Mouse (Mus musculus) MEL (cell line): ENCODE data around the gene Gm5136. TPM values are rescaled to one million over a fixed set of nuclear protein-coding genes. Genes with fewer than 3 reads are reported as not detected.

Experiments
- DNase-seq: peaks from one replicate; pipeline ENCODE4 v3.0.0; 2011; ENCODE audit warnings: low read depth, low spot score
- H3K27ac ChIP-seq: 2 replicates; pipeline ENCODE4 v1.5.1; 2012; ENCODE audit warnings: low read depth, mild to moderate bottlenecking, control low read depth, low read length, moderate library complexity; ENCODE audit not compliant: control insufficient read depth
- H3K27me3 ChIP-seq, 2 experiments: fragments of 150-350 bp in 1 of 2; sonication (generic) in 1 of 2; 2 replicates each; pipeline ENCODE4 v1.6.1; 2012; ENCODE audit warnings: low read length in 2 of 2, mild to moderate bottlenecking in 2 of 2, improper control_type of control experiment in 1 of 2, moderate library complexity in 1 of 2; ENCODE audit not compliant: insufficient read depth in 2 of 2, control insufficient read depth in 1 of 2
- H3K36me3 ChIP-seq, 2 experiments: 2 replicates each; pipeline ENCODE4 v1.6.1; 2012 to 2014; ENCODE audit warnings: low read length in 2 of 2, improper control_type of control experiment in 1 of 2, inconsistent platforms in 1 of 2, mild to moderate bottlenecking in 1 of 2; ENCODE audit not compliant: insufficient read depth in 2 of 2, control insufficient read depth in 1 of 2
- H3K4me1 ChIP-seq, 2 experiments: fragments of 150-350 bp in 1 of 2; sonication (generic) in 1 of 2; 2 replicates each; pipeline ENCODE4 v1.6.1; 2012; ENCODE audit warnings: low read length in 2 of 2, improper control_type of control experiment in 1 of 2, mild to moderate bottlenecking in 1 of 2; ENCODE audit not compliant: insufficient read depth in 2 of 2, control insufficient read depth in 1 of 2
- H3K4me3 ChIP-seq, 2 experiments: fragments of 150-350 bp in 1 of 2; sonication (generic) in 1 of 2; 2 replicates each; pipeline ENCODE4 v1.5.1; 2012; ENCODE audit warnings: low read depth in 2 of 2, low read length in 2 of 2, mild to moderate bottlenecking in 2 of 2, moderate library complexity in 2 of 2, control low read depth in 1 of 2, improper control_type of control experiment in 1 of 2; ENCODE audit not compliant: control insufficient read depth in 1 of 2, insufficient read depth in 1 of 2
- H3K79me2 ChIP-seq: 2 replicates; pipeline ENCODE4 v1.6.1; 2012; ENCODE audit warnings: mild to moderate bottlenecking, low read length, moderate library complexity; ENCODE audit not compliant: control insufficient read depth, poor library complexity, insufficient read depth
- H3K9ac ChIP-seq: 2 replicates; pipeline ENCODE4 v1.6.1; 2012; ENCODE audit warnings: low read depth, mild to moderate bottlenecking, control low read depth, low read length, moderate library complexity; ENCODE audit not compliant: control insufficient read depth, poor library complexity, severe bottlenecking
- H3K9me3 ChIP-seq: fragments of 150-350 bp; sonication (generic); replicated peaks from 2 replicates; pipeline ENCODE4 v1.6.1; 2012; ENCODE audit warnings: mild to moderate bottlenecking, low read length, improper control_type of control experiment, moderate library complexity; ENCODE audit not compliant: insufficient read depth
- BHLHE40 ChIP-seq: IDR thresholded peaks from 2 replicates; pipeline ENCODE4 v1.6.1; 2012; ENCODE audit warnings: low read depth, mild to moderate bottlenecking, inconsistent platforms, low read length, improper control_type of control experiment, borderline replicate concordance
- CHD1 ChIP-seq: IDR thresholded peaks from 2 replicates; pipeline ENCODE4 v1.6.1; 2012; ENCODE audit warnings: low read depth, mild to moderate bottlenecking, inconsistent platforms, low read length, improper control_type of control experiment
- CTCF ChIP-seq, 3 experiments: IDR thresholded peaks in 2 of 3; conservative IDR thresholded peaks in 1 of 3; 2 replicates each; pipeline ENCODE4 v1.5.1; 2011 to 2012; ENCODE audit warnings: low read length in 3 of 3, low read depth in 2 of 3, mild to moderate bottlenecking in 2 of 3, improper control_type of control experiment in 1 of 3, inconsistent platforms in 1 of 3, mixed read lengths in 1 of 3, moderate library complexity in 1 of 3; ENCODE audit not compliant: control insufficient read depth in 1 of 3, insufficient read depth in 1 of 3, poor library complexity in 1 of 3, severe bottlenecking in 1 of 3
- E2F4 ChIP-seq: IDR thresholded peaks from 2 replicates; pipeline ENCODE4 v1.6.1; 2011; ENCODE audit warnings: low read depth, low read length, improper control_type of control experiment, borderline replicate concordance
- ELF1 ChIP-seq: IDR thresholded peaks from 2 replicates; pipeline ENCODE4 v1.6.1; 2014; ENCODE audit warnings: low read depth, mild to moderate bottlenecking, inconsistent platforms, low read length, improper control_type of control experiment, moderate library complexity
- GABPA ChIP-seq: IDR thresholded peaks from 2 replicates; pipeline ENCODE4 v1.6.1; 2012; ENCODE audit warnings: low read depth, mild to moderate bottlenecking, inconsistent platforms, low read length, improper control_type of control experiment, moderate library complexity
- HCFC1 ChIP-seq: IDR thresholded peaks from 2 replicates; pipeline ENCODE4 v1.6.1; 2012; ENCODE audit warnings: low read depth, mild to moderate bottlenecking, inconsistent platforms, low read length, improper control_type of control experiment, moderate library complexity
- KAT2A ChIP-seq: conservative IDR thresholded peaks from 2 replicates; pipeline ENCODE4 v1.6.1; 2012; ENCODE audit warnings: low read depth, low read length, improper control_type of control experiment, inconsistent platforms
- MAFK ChIP-seq: IDR thresholded peaks from 2 replicates; pipeline ENCODE4 v1.6.1; 2011; ENCODE audit warnings: low read depth, mild to moderate bottlenecking, low read length, improper control_type of control experiment, borderline replicate concordance
- MAX ChIP-seq: IDR thresholded peaks from 2 replicates; pipeline ENCODE4 v1.6.1; 2011; ENCODE audit warnings: low read length, improper control_type of control experiment
- MAZ ChIP-seq: IDR thresholded peaks from 2 replicates; pipeline ENCODE4 v1.6.1; 2012; ENCODE audit warnings: low read depth, mild to moderate bottlenecking, inconsistent platforms, low read length, improper control_type of control experiment
- MEF2A ChIP-seq: IDR thresholded peaks from 2 replicates; pipeline ENCODE4 v1.6.1; 2014; ENCODE audit warnings: low read depth, mild to moderate bottlenecking, inconsistent platforms, low read length, improper control_type of control experiment; ENCODE audit not compliant: poor library complexity, insufficient replicate concordance, severe bottlenecking; ENCODE audit errors: extremely low read depth
- MXI1 ChIP-seq: IDR thresholded peaks from 2 replicates; pipeline ENCODE4 v1.6.1; 2011; ENCODE audit warnings: mild to moderate bottlenecking, low read depth, low read length, improper control_type of control experiment
- MYC ChIP-seq: IDR thresholded peaks from 2 replicates; pipeline ENCODE4 v1.6.1; 2011; ENCODE audit warnings: low read depth, mild to moderate bottlenecking, low read length, improper control_type of control experiment, moderate library complexity
- NELFE ChIP-seq: IDR thresholded peaks from 2 replicates; pipeline ENCODE4 v1.6.1; 2011; ENCODE audit warnings: low read depth, low read length, improper control_type of control experiment
- POLR2AphosphoS2 ChIP-seq: IDR thresholded peaks from 2 replicates; pipeline ENCODE4 v1.6.1; 2011; ENCODE audit warnings: low read length, improper control_type of control experiment
- SIN3A ChIP-seq: IDR thresholded peaks from 2 replicates; pipeline ENCODE4 v1.6.1; 2012; ENCODE audit warnings: low read length, improper control_type of control experiment, inconsistent platforms
- TCF12 ChIP-seq: IDR thresholded peaks from 2 replicates; pipeline ENCODE4 v1.6.1; 2014; ENCODE audit warnings: low read depth, mild to moderate bottlenecking, inconsistent platforms, low read length, improper control_type of control experiment, moderate library complexity
- USF1 ChIP-seq: IDR thresholded peaks from 2 replicates; pipeline ENCODE4 v1.6.1; 2014; ENCODE audit warnings: low read depth, mild to moderate bottlenecking, inconsistent platforms, low read length, improper control_type of control experiment, moderate library complexity
- ZC3H11A ChIP-seq: IDR thresholded peaks from 2 replicates; pipeline ENCODE4 v1.6.1; 2012; ENCODE audit warnings: low read depth, mild to moderate bottlenecking, inconsistent platforms, low read length, improper control_type of control experiment
- ZKSCAN1 ChIP-seq: IDR thresholded peaks from 2 replicates; pipeline ENCODE4 v1.6.1; 2012; ENCODE audit warnings: low read depth, mild to moderate bottlenecking, inconsistent platforms, low read length, improper control_type of control experiment, moderate library complexity
- ZNF384 ChIP-seq: IDR thresholded peaks from 2 replicates; pipeline ENCODE4 v1.6.1; 2012; ENCODE audit warnings: low read depth, mild to moderate bottlenecking, inconsistent platforms, low read length, improper control_type of control experiment
- polyA plus RNA-seq, 2 experiments: library from polyadenylated mRNA; stranded (reverse) in 1 of 2; unstranded in 1 of 2; fragments of >175 nt in 1 of 2; fragments of >200 nt in 1 of 2; gene quantifications; 2 replicates each; pipeline versions ENCODE4 v1.2.1 to v1.2.4; 2012; ENCODE audit warnings: low replicate concordance in 2 of 2, low read depth in 1 of 2; ENCODE audit not compliant: insufficient read length in 2 of 2, insufficient read depth in 1 of 2, missing spikeins in 1 of 2
- total RNA-seq: library from RNA; depleted of rRNA; stranded (reverse); fragments of 300-350 nt; gene quantifications from 2 replicates; pipeline ENCODE4 v1.2.3, GENCODE M21; 2012

The Gm5136 gene
- total and polyA plus RNA-seq, 3 experiments, result not detected

DNA sequence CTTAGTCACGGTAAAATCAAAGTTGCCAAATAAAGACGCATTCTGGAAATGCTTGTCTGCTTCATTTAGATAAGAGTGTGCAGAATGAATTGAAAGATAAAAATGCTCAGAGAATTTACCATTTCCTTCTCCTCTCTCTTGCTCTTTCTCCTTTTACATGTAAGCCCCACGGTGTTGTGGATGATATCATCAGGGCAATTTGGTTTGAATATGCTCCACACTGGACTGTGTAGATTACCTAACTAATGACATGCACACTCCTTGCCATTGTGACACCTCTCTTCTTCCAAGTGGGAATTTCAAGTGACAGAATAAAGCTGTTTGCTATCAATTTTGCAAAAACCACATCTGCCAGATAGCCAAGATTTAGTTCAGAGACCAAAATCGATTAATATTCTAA lies 13.3 kb downstream of the Gm5136 start:
- no peaks in the 10 kb centered on the region for H3K36me3 ChIP-seq
- H3K4me3 ChIP-seq, result no peak overlapping the region
- no peaks in the 10 kb centered on the region for H3K4me1 ChIP-seq
- H3K9ac ChIP-seq, result no peak overlapping the region
- H3K27me3 ChIP-seq, result no peaks in the 10 kb centered on the region; a peak in 1 of 4 replicates
- H3K9me3 ChIP-seq, result no peaks in the 10 kb centered on the region
- TF ChIP-seq ZNF384, result no peak
- TF ChIP-seq KAT2A, result no peak
- TF ChIP-seq TCF12, result no peak
- TF ChIP-seq MAFK, result no peak
- TF ChIP-seq HCFC1, result no peak
- TF ChIP-seq SIN3A, result no peak
- no peak for TF ChIP-seq USF1
- no peak for TF ChIP-seq BHLHE40
- TF ChIP-seq CTCF (IDR thresholded peaks at IDR 0.05 in 2 of 3, conservative IDR thresholded peaks at IDR 0.05 in 1 of 3; ENCODE audit: control insufficient read depth in 1 of 3, insufficient read depth in 1 of 3, low read depth in 2 of 3, low read length in 3 of 3, poor library complexity in 1 of 3, severe bottlenecking in 1 of 3), result no peak
- TF ChIP-seq POLR2AphosphoS2, result no peak
- TF ChIP-seq MAX, result no peak
- no peak for TF ChIP-seq CHD1
- TF ChIP-seq NELFE, result no peak
- no peak for TF ChIP-seq MAZ
- TF ChIP-seq MYC, result no peak
- TF ChIP-seq MXI1, result no peak
- no peaks in the 10 kb centered on the region for H3K79me2 ChIP-seq
- no peak overlapping the region for H3K27ac ChIP-seq
- no peak for DNase-seq

DNA sequence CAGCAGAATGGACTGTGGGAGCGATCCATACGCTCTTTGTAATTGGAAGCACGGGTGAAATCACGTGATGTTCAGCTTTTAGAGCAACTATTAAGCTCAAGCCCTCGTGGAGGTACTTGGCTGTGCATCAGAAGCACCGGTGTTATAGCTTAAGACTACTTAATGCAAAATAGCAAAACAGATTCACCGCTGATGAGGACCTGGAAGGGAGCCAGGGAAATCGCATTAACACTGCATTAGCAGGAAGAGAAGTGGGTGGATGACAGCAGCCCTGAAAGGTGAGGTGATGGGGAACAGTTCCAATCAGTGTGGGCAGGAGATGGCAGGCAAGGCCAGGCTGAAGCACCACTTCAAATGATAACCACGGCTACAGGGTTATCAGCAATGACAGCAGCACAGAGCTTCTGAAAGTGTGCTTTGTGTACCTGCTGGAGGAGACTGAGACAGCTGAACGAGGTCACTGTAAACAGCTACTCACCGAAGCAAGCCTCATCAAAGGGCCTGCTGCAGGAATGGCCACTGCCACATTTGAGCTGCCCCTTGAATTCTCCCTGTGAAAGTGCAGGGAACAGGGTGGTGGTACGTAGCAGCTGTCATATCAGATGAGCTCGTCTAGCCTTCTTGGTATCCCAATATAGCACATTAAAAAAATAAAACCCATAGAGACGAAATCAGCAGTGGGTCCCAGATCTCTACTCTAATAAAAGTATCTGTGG lies 20.1 kb downstream of the Gm5136 start:
- no peak for TF ChIP-seq ZC3H11A
- TF ChIP-seq SIN3A, result no peak
- TF ChIP-seq BHLHE40, result no peak
- TF ChIP-seq E2F4, result no peak
- TF ChIP-seq MXI1, result no peak
- TF ChIP-seq ELF1, result no peak
- no peak for TF ChIP-seq MEF2A
- no peak for TF ChIP-seq ZKSCAN1
- TF ChIP-seq GABPA, result no peak
- H3K9me3 ChIP-seq, result no peaks in the 10 kb centered on the region
- H3K4me3 ChIP-seq, result no peak overlapping the region
- H3K27me3 ChIP-seq, result no peaks in the 10 kb centered on the region
- H3K9ac ChIP-seq, result no peak overlapping the region
- no peaks in the 10 kb centered on the region for H3K4me1 ChIP-seq
- H3K79me2 ChIP-seq, result no peaks in the 10 kb centered on the region
- no peak overlapping the region for H3K27ac ChIP-seq
- DNase-seq, result no peak
- no peaks in the 10 kb centered on the region for H3K36me3 ChIP-seq
